Mouse (Mus musculus) embryonic fibroblast, embryonic 13.5 days (primary cell): ENCODE results near the gene Fermt3.

Source experiments
- CTCF ChIP-seq: IDR thresholded peaks from 2 replicates; pipeline ENCODE4 v1.5.1; 2011; ENCODE audit warnings: mild to moderate bottlenecking, control low read depth, low read length, moderate library complexity, borderline replicate concordance; ENCODE audit not compliant: insufficient read depth
- POLR2A ChIP-seq: IDR thresholded peaks from 2 replicates; pipeline ENCODE4 v1.6.1; 2011; ENCODE audit warnings: low read depth, mild to moderate bottlenecking, control low read depth, low read length, moderate library complexity

GRCm38 (mm10) chr19:6981465-6981864, 37.8 kb downstream of the Fermt3 start:
- TF ChIP-seq CTCF (no peak), POLR2A (no peak)
